Mouse (Mus musculus): ENCODE results near the gene Gm30083.

Gene Gm30083

GRCm38 (mm10) chr14:34015063-34015462, at the start of gene Gm30083:
Gene Gm30083, minus strand, starts transcription at chr14:34015182.
- DNase-seq (ENCODE audit: extremely low spot score, low spot score) = no peak

- no peak for DNase-seq (ENCODE audit: extremely low spot score, low spot score)
Measured at GRCm38 (mm10) chr14:34052516-34052915, 37.5 kb upstream of the Gm30083 start, which contains the start of gene Antxrl. Gene Antxrl, plus strand, starts transcription at chr14:34052707.

- no peak for DNase-seq (ENCODE audit: extremely low spot score, low spot score)
Measured at GRCm38 (mm10) chr14:34050101-34050779, 35.3 kb upstream of the Gm30083 start.

- no peak for DNase-seq (ENCODE audit: extremely low spot score, low spot score)
Measured at GRCm38 (mm10) chr14:34043341-34043740, 28.4 kb upstream of the Gm30083 start.

GRCm38 (mm10) chr14:34041241-34041640, 26.3 kb upstream of the Gm30083 start:
- DNase-seq (ENCODE audit: extremely low spot score, low spot score) = no peak

GRCm38 (mm10) chr14:34033841-34034610, 19.0 kb upstream of the Gm30083 start:
- DNase-seq (ENCODE audit: extremely low spot score, low spot score) = no peak

- DNase-seq (ENCODE audit: extremely low spot score, low spot score) = no peak
Measured at GRCm38 (mm10) chr14:34026710-34027109, 11.7 kb upstream of the Gm30083 start.

GRCm38 (mm10) chr14:34016938-34017337, 2.0 kb upstream of the Gm30083 start:
- no peak for DNase-seq (ENCODE audit: extremely low spot score, low spot score)

GRCm38 (mm10) chr14:34016381-34016780, 1.4 kb upstream of the Gm30083 start, which contains the start of gene Gm5460:
Gene Gm5460, plus strand, starts transcription at chr14:34016758.
- DNase-seq (ENCODE audit: extremely low spot score, low spot score) = no peak

- no peak for DNase-seq (ENCODE audit: extremely low spot score, low spot score)
Measured at GRCm38 (mm10) chr14:34002358-34002757, 12.6 kb downstream of the Gm30083 start.

- DNase-seq (ENCODE audit: extremely low spot score, low spot score) = no peak
Measured at GRCm38 (mm10) chr14:34001445-34001844, 13.5 kb downstream of the Gm30083 start.

GRCm38 (mm10) chr14:34000076-34000475, 14.9 kb downstream of the Gm30083 start:
- no peak for DNase-seq (ENCODE audit: extremely low spot score, low spot score)

- DNase-seq (ENCODE audit: extremely low spot score, low spot score) = no peak
Measured at GRCm38 (mm10) chr14:33997427-33997826, 17.6 kb downstream of the Gm30083 start.

GRCm38 (mm10) chr14:33993521-33994289, 21.3 kb downstream of the Gm30083 start:
- no peak for DNase-seq (ENCODE audit: extremely low spot score, low spot score)

- DNase-seq (ENCODE audit: extremely low spot score, low spot score) = no peak
Measured at GRCm38 (mm10) chr14:33993051-33993450, 21.9 kb downstream of the Gm30083 start.

GRCm38 (mm10) chr14:33991971-33992370, 23.0 kb downstream of the Gm30083 start:
- DNase-seq (ENCODE audit: extremely low spot score, low spot score) = no peak

GRCm38 (mm10) chr14:33989201-33989600, 25.8 kb downstream of the Gm30083 start:
- no peak for DNase-seq (ENCODE audit: extremely low spot score, low spot score)

- peak; percentile 41 for DNase-seq (ENCODE audit: extremely low spot score, low spot score)
Measured at GRCm38 (mm10) chr14:33978604-33979059, 36.4 kb downstream of the Gm30083 start, which contains the start of gene Zfp488. Gene Zfp488, minus strand, starts transcription at chr14:33978764.

GRCm38 (mm10) chr14:33977748-33978147, 37.2 kb downstream of the Gm30083 start:
- DNase-seq (ENCODE audit: extremely low spot score, low spot score) = no peak

- no peak for DNase-seq (ENCODE audit: extremely low spot score, low spot score)
Measured at GRCm38 (mm10) chr14:33974752-33975151, 40.2 kb downstream of the Gm30083 start.

- no peak for DNase-seq (ENCODE audit: extremely low spot score, low spot score)
Measured at GRCm38 (mm10) chr14:33972679-33973078, 42.3 kb downstream of the Gm30083 start.

- DNase-seq (ENCODE audit: extremely low spot score, low spot score) = no peak
Measured at GRCm38 (mm10) chr14:33965675-33966074, 49.3 kb downstream of the Gm30083 start.
